Mouse (Mus musculus) liver, adult 2 months (tissue): ENCODE results near the gene Cnot3. TPM values are rescaled to one million over a fixed set of nuclear protein-coding genes. Genes with fewer than 3 reads are reported as not detected.
"Not testable (repeated sequence)": the region's sequence is repeated elsewhere in the genome, so short reads cannot be mapped to it uniquely, and the experiment has no call there.

ENCODE experiments used
- DNase-seq: peaks from one replicate; pipeline ENCODE4 v3.0.0-alpha.2; 2011; ENCODE audit warnings: low read depth, low spot score; ENCODE audit errors: extremely low read depth
- H3K27ac ChIP-seq: fragments of 200-500 bp; replicated peaks from 2 replicates; pipeline ENCODE4 v1.5.1; 2012; ENCODE audit warnings: low read depth, mild to moderate bottlenecking, control low read depth, inconsistent platforms, low read length; ENCODE audit not compliant: insufficient read depth
- H3K27me3 ChIP-seq: fragments of 200-500 bp; 2 replicates; pipeline ENCODE4 v1.6.1; 2012; ENCODE audit warnings: mild to moderate bottlenecking, moderate library complexity, low read length, inconsistent platforms; ENCODE audit not compliant: control insufficient read depth, insufficient read depth
- H3K36me3 ChIP-seq: fragments of 200-500 bp; 2 replicates; pipeline ENCODE4 v1.6.1; 2012; ENCODE audit warnings: low read length, inconsistent platforms; ENCODE audit not compliant: control insufficient read depth, insufficient read depth
- H3K4me1 ChIP-seq: fragments of 200-500 bp; 2 replicates; pipeline ENCODE4 v1.6.1; 2011; ENCODE audit warnings: low read length; ENCODE audit not compliant: control insufficient read depth, insufficient read depth
- H3K4me3 ChIP-seq: fragments of 200-500 bp; 2 replicates; pipeline ENCODE4 v1.5.1; 2011; ENCODE audit warnings: low read depth, mild to moderate bottlenecking, control low read depth, low read length, moderate library complexity; ENCODE audit not compliant: insufficient read depth
- H3K79me2 ChIP-seq: fragments of 200-500 bp; 2 replicates; pipeline ENCODE4 v1.6.1; 2012; ENCODE audit warnings: inconsistent platforms, mild to moderate bottlenecking, low read length, moderate library complexity; ENCODE audit not compliant: control insufficient read depth, insufficient read depth
- H3K9ac ChIP-seq: fragments of 200-500 bp; 2 replicates; pipeline ENCODE4 v1.6.1; 2012; ENCODE audit warnings: low read depth, mild to moderate bottlenecking, control low read depth, inconsistent platforms, low read length
- CTCF ChIP-seq: fragments of 200-500 bp; IDR thresholded peaks from 2 replicates; pipeline ENCODE4 v1.5.1; 2011; ENCODE audit warnings: low read depth, low read length, control low read depth
- POLR2A ChIP-seq: fragments of 200-500 bp; IDR thresholded peaks from 2 replicates; pipeline ENCODE4 v1.6.1; 2011; ENCODE audit warnings: low read length, control low read depth; ENCODE audit not compliant: insufficient read depth; ENCODE audit errors: extremely low read depth
- WGBS: fragments of 180-500 bp; shearing (Covaris S2); methylation state at CpG from one replicate; pipeline ENCODE4 v1.1.7; 2018; 5-methylcytosine and 5-hydroxymethylcytosine counted together
- polyA plus RNA-seq: library from polyadenylated mRNA; depleted of rRNA; stranded (reverse); fragments of >200 nt; gene quantifications from 2 replicates; pipeline ENCODE4 v1.2.3, GENCODE M21; 2012; rRNA removed
- total RNA-seq: library from RNA; depleted of rRNA; stranded (reverse); fragments of >200 nt; gene quantifications from 2 replicates; pipeline ENCODE4 v1.2.3, GENCODE M21; 2014; rRNA removed

Cnot3 gene
- total RNA-seq (4.2 and 6.4 TPM in 2 replicates), polyA plus RNA-seq (22.3 and 29.3 TPM in 2 replicates)

- Histone ChIP-seq H3K4me1 (peaks cover 15% of the 10 kb centered on the region), H3K36me3 (no peaks in the 10 kb centered on the region)
- WGBS: under 1% methylated on average over 58 of the region's 58 CpGs
These were observed at the start of gene Cnot3 for GRCm38 (mm10) chr7:3644672-3645487. Gene Cnot3, plus strand, starts transcription at chr7:3645268.

GRCm38 (mm10) chr7:3597755-3598154 is 47.3 kb upstream of the Cnot3 start:
- not testable (repeated sequence) for H3K27me3 ChIP-seq, H3K36me3 ChIP-seq, H3K4me3 ChIP-seq, H3K27ac ChIP-seq, H3K9ac ChIP-seq, H3K79me2 ChIP-seq, DNase-seq, H3K4me1 ChIP-seq
- WGBS: 61% methylated on average over 1 of the region's 1 CpGs

More at GRCm38 (mm10) chr7:3644672-3645487, at the start of gene Cnot3:
- Histone ChIP-seq H3K27me3 (no peaks in the 10 kb centered on the region), H3K27ac (peak within 1 kb of the TSS; percentile 94), H3K4me3 (peak within 1 kb of the TSS; percentile 97), H3K79me2 (peaks cover 24% of the 10 kb centered on the region), H3K9ac (peak within 1 kb of the TSS; percentile 98)
- peak; percentile 99 for DNase-seq
- TF ChIP-seq POLR2A (peak; percentile 83), CTCF (no peak)

- Histone ChIP-seq H3K9ac (no peak overlapping the region), H3K27ac (no peak overlapping the region), H3K4me1 (no peaks in the 10 kb centered on the region), H3K27me3 (no peaks in the 10 kb centered on the region), H3K79me2 (no peaks in the 10 kb centered on the region), H3K36me3 (no peaks in the 10 kb centered on the region), H3K4me3 (no peak overlapping the region)
- DNase-seq: peak; percentile 75
- TF ChIP-seq POLR2A (no peak), CTCF (peak; percentile 37)
- WGBS: 8% methylated on average over 4 of the region's 4 CpGs
These were observed 43.9 kb upstream of the Cnot3 start for GRCm38 (mm10) chr7:3601119-3601518.

DNA sequence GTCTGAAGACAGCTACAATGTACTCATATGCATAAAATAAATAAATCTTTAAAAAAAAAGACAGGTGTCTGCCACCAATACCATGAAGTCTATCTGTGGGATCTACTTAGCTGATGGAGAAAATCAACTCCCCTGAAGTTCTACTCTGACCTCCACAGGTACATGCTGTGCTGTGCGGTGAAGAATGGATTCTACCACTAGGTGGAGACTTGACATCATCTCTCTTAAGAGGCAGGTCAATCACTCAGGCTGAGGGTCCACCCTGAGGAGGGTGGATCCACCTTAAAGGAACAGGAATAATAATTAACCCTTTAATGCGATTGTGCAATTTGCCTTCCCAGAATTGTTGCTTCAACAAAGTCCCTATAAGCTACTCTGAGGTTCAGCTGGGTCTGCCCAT is 38.3 kb upstream of the Cnot3 start:
- Histone ChIP-seq H3K4me3 (no peak overlapping the region), H3K79me2 (no peaks in the 10 kb centered on the region), H3K27ac (no peak overlapping the region), H3K27me3 (no peaks in the 10 kb centered on the region), H3K4me1 (peaks cover 7% of the 10 kb centered on the region), H3K36me3 (no peaks in the 10 kb centered on the region), H3K9ac (no peak overlapping the region)
- WGBS: 14% methylated on average over 2 of the region's 2 CpGs
- TF ChIP-seq CTCF (peak; percentile 33; the same call in 1 of the 2 replicates), POLR2A (no peak)
- DNase-seq: peak; percentile 66

GRCm38 (mm10) chr7:3607391-3607790 is 37.7 kb upstream of the Cnot3 start:
- H3K4me3 ChIP-seq: no peak overlapping the region
- no peak overlapping the region for H3K9ac ChIP-seq
- no peaks in the 10 kb centered on the region for H3K36me3 ChIP-seq
- H3K79me2 ChIP-seq: no peaks in the 10 kb centered on the region
- 87% methylated on average over 6 of the region's 6 CpGs for WGBS
- peaks cover 7% of the 10 kb centered on the region for H3K4me1 ChIP-seq
- no peaks in the 10 kb centered on the region for H3K27me3 ChIP-seq
- TF ChIP-seq CTCF (no peak), POLR2A (no peak)
- no peak for DNase-seq
- H3K27ac ChIP-seq: no peak overlapping the region

DNA sequence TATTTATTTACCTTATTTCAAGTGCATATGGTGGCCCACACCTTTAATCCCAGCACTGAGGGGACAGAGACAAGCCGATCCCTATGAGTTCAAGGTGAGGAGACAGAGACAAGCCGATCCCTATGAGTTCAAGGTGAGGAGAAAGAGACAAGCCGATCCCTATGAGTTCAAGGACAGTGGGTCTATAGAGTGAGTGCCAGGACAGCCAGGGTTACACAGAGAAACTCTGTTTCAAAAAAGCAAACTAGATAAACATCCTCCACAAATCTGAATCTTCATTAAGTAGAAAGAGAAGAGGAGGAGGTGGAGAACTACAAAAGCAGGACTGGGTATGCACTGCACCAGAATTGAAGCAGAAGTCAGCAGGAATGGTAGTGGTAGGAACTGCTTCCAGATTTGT is 36.4 kb upstream of the Cnot3 start:
- H3K36me3 ChIP-seq: no peaks in the 10 kb centered on the region
- H3K4me1 ChIP-seq: peaks cover 7% of the 10 kb centered on the region
- H3K79me2 ChIP-seq: no peaks in the 10 kb centered on the region
- no peaks in the 10 kb centered on the region for H3K27me3 ChIP-seq
- 18% methylated on average over 3 of the region's 3 CpGs for WGBS
- no peak for TF ChIP-seq POLR2A
- no peak for TF ChIP-seq CTCF
- H3K27ac ChIP-seq: peak overlapping the region; percentile 73
- H3K9ac ChIP-seq: no peak overlapping the region; the same call in 1 of the 2 replicates
- DNase-seq: peak; percentile 55
- no peak overlapping the region for H3K4me3 ChIP-seq
